Mouse (Mus musculus) embryonic fibroblast, embryonic 13.5 days (primary cell): Measurements from ENCODE around the gene Tfap4. TPM values are rescaled to one million over a fixed set of nuclear protein-coding genes. Genes with fewer than 3 reads are reported as not detected.

Experiments used
- H3K27ac ChIP-seq: 2 replicates; pipeline ENCODE4 v1.5.1; 2012; ENCODE audit warnings: low read length, control low read depth, inconsistent platforms; ENCODE audit not compliant: insufficient read depth
- H3K4me1 ChIP-seq: 2 replicates; pipeline ENCODE4 v1.6.1; 2011; ENCODE audit warnings: low read length; ENCODE audit not compliant: control insufficient read depth, insufficient read depth
- H3K4me3 ChIP-seq: 2 replicates; pipeline ENCODE4 v1.5.1; 2011; ENCODE audit warnings: mild to moderate bottlenecking, control low read depth, low read length; ENCODE audit not compliant: insufficient read depth
- CTCF ChIP-seq: IDR thresholded peaks from 2 replicates; pipeline ENCODE4 v1.5.1; 2011; ENCODE audit warnings: mild to moderate bottlenecking, control low read depth, low read length, moderate library complexity, borderline replicate concordance; ENCODE audit not compliant: insufficient read depth
- POLR2A ChIP-seq: IDR thresholded peaks from 2 replicates; pipeline ENCODE4 v1.6.1; 2011; ENCODE audit warnings: low read depth, mild to moderate bottlenecking, control low read depth, low read length, moderate library complexity
- polyA plus RNA-seq: library from polyadenylated mRNA; stranded (reverse); fragments of >200 nt; gene quantifications from 2 replicates; pipeline ENCODE4 v1.2.4, GENCODE M21; 2011; ENCODE audit warnings: low read depth; ENCODE audit not compliant: missing spikeins, insufficient read length

Tfap4 gene
- polyA plus RNA-seq, 1 experiment, result 6.9 TPM

GRCm38 (mm10) chr16:4502568-4502967, 57.1 kb downstream of the Tfap4 start:
- no peak overlapping the region for H3K27ac ChIP-seq
- H3K4me3 ChIP-seq, result no peak overlapping the region
- H3K4me1 ChIP-seq, result no peaks in the 10 kb centered on the region
- no peak for TF ChIP-seq POLR2A
- no peak for TF ChIP-seq CTCF

GRCm38 (mm10) chr16:4501703-4502102, 58.0 kb downstream of the Tfap4 start:
- H3K4me3 ChIP-seq, result no peak overlapping the region
- no peaks in the 10 kb centered on the region for H3K4me1 ChIP-seq
- H3K27ac ChIP-seq, result no peak overlapping the region

DNA sequence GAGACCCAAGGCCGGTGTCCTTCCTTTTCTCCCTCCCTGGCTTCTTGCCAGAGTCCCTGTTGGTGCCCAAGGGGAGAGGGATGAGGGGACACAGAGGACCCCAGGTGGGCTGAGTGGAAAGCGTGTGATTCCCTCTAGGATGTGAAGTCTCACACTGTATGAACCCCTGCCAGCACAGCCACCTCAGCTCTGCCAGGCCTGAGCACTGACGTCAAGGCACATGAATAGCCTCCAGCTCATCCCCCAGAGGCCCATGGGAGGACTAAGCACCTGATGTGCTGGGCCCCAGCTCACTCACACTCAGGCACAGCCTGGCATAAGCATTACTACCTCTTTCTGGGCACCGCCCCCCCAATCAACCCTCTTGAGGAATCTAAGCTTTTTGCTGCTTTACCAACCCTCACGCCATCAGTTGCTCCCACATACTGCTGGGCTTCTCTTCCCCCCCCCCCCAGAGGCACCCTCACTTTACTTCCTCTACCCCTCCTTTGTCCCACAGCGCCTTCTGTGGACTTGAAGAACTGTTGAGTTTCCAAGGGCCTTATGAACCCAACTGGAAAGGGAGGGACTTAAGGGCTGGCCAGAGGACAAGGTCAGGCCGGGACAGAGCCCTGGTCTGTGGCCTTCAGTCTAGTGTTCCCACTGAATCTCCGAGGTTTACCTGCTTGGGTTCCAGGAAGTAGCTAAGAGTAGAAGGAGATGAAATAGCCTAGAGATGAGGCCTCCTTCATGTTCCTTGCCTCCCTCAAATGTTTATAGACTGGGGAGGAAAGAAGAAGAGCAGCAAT, 58.9 kb downstream of the Tfap4 start:
- no peaks in the 10 kb centered on the region for H3K4me1 ChIP-seq
- TF ChIP-seq CTCF (no peak), POLR2A (no peak)
- no peak overlapping the region for H3K27ac ChIP-seq
- no peak overlapping the region for H3K4me3 ChIP-seq

More at GRCm38 (mm10) chr16:4501703-4502102, 58.0 kb downstream of the Tfap4 start:
- TF ChIP-seq CTCF (no peak), POLR2A (no peak)

- Histone ChIP-seq H3K27ac (no peak overlapping the region), H3K4me3 (no peak overlapping the region), H3K4me1 (no peaks in the 10 kb centered on the region)
- TF ChIP-seq CTCF (no peak), POLR2A (no peak)
These were observed 61.7 kb downstream of the Tfap4 start for GRCm38 (mm10) chr16:4497762-4498607.

GRCm38 (mm10) chr16:4496470-4496869, 63.2 kb downstream of the Tfap4 start:
- Histone ChIP-seq H3K4me3 (no peak overlapping the region), H3K4me1 (no peaks in the 10 kb centered on the region), H3K27ac (no peak overlapping the region)
- no peak for TF ChIP-seq CTCF
- TF ChIP-seq POLR2A, result no peak

- H3K27ac ChIP-seq, result no peak overlapping the region
- H3K4me3 ChIP-seq, result no peak overlapping the region
- TF ChIP-seq POLR2A (no peak), CTCF (no peak)
- H3K4me1 ChIP-seq, result no peaks in the 10 kb centered on the region
These were observed 63.8 kb downstream of the Tfap4 start for GRCm38 (mm10) chr16:4495861-4496260.

Other genes starting within 250 kb of the Tfap4 start
- gene Adcy9, start 139.4 kb downstream of the Tfap4 start, polyA plus RNA-seq, result 2.3 and 2.8 TPM in 2 replicates
- 3.9 and 5.9 TPM in 2 replicates for gene Srl, start 18.0 kb downstream of the Tfap4 start, polyA plus RNA-seq
- gene Glis2, start 34.9 kb upstream of the Tfap4 start, polyA plus RNA-seq, result 52.2 and 64.0 TPM in 2 replicates
- gene Pam16, start 65.1 kb upstream of the Tfap4 start, polyA plus RNA-seq, result 30.5 and 33.1 TPM in 2 replicates
- gene Vasn, start 80.1 kb upstream of the Tfap4 start, polyA plus RNA-seq, result 72.1 and 79.5 TPM in 2 replicates
- gene Dnaja3, start 80.1 kb upstream of the Tfap4 start, polyA plus RNA-seq, result 39.7 and 47.6 TPM in 2 replicates
- 17.7 and 23.3 TPM in 2 replicates for gene Coro7, start 119.9 kb upstream of the Tfap4 start, polyA plus RNA-seq
- 9.7 and 14.8 TPM in 2 replicates for gene Nmral1, start 159.5 kb upstream of the Tfap4 start, polyA plus RNA-seq
- 47.7 and 50.0 TPM in 2 replicates for gene Hmox2, start 166.5 kb upstream of the Tfap4 start, polyA plus RNA-seq
- 30.3 and 34.1 TPM in 2 replicates for gene Cdip1, start 230.4 kb upstream of the Tfap4 start, polyA plus RNA-seq